Mouse (Mus musculus) intestine, postnatal 0 days (tissue): ENCODE data around the gene Ccnb1. TPM values are rescaled to one million over a fixed set of nuclear protein-coding genes. Genes with fewer than 3 reads are reported as not detected.

Source experiments
- ATAC-seq: fragments of 200-750 bp; cut with Nextera tagmentation; 2 replicates; pipeline ENCODE4 v1.8.0; 2017; ENCODE audit warnings: mild to moderate bottlenecking, moderate TSS enrichment, moderate library complexity
- H3K27ac ChIP-seq: fragments of 300-500 bp; sonication (generic); 2 replicates; pipeline ENCODE4 v1.5.1; 2014; ENCODE audit warnings: mild to moderate bottlenecking, low read depth, low read length, moderate library complexity
- H3K27me3 ChIP-seq: fragments of 300-500 bp; sonication (generic); replicated peaks from 2 replicates; pipeline ENCODE4 v1.6.1; 2014; ENCODE audit warnings: low read length, mixed read lengths; ENCODE audit not compliant: control insufficient read depth, insufficient read depth
- H3K36me3 ChIP-seq: fragments of 300-500 bp; sonication (generic); 2 replicates; pipeline ENCODE4 v1.6.1; 2014; ENCODE audit warnings: mild to moderate bottlenecking, moderate library complexity; ENCODE audit not compliant: control insufficient read depth, insufficient read depth
- H3K4me1 ChIP-seq: fragments of 300-500 bp; sonication (generic); replicated peaks from 2 replicates; pipeline ENCODE4 v1.6.1; 2014; ENCODE audit warnings: antibody characterized with exemption, low read length, mixed read lengths; ENCODE audit not compliant: control insufficient read depth, insufficient read depth
- H3K4me2 ChIP-seq: fragments of 300-500 bp; sonication (generic); replicated peaks from 2 replicates; pipeline ENCODE4 v1.6.1; 2014; ENCODE audit warnings: low read depth, mild to moderate bottlenecking, moderate library complexity
- H3K4me3 ChIP-seq: fragments of 300-500 bp; sonication (generic); 2 replicates; pipeline ENCODE4 v1.5.1; 2014; ENCODE audit warnings: low read depth, low read length
- H3K9ac ChIP-seq: fragments of 300-500 bp; sonication (generic); 2 replicates; pipeline ENCODE4 v1.6.1; 2014; ENCODE audit warnings: mild to moderate bottlenecking, low read depth, low read length
- H3K9me3 ChIP-seq: fragments of 300-500 bp; sonication (generic); 2 replicates; pipeline ENCODE4 v1.6.1; 2016; ENCODE audit warnings: mixed run types; ENCODE audit not compliant: control insufficient read depth
- CTCF ChIP-seq: sonication (generic); IDR thresholded peaks from 2 replicates; pipeline ENCODE4 v1.5.1; 2016; ENCODE audit warnings: low read depth, mild to moderate bottlenecking, control low read depth, antibody characterized with exemption, moderate library complexity
- WGBS: fragments of 180-500 bp; shearing (Covaris S2); extraction: QIAGEN DNeasy Blood & Tissue Kit; methylation state at CpG from one replicate; pipeline ENCODE4 v1.1.7; 2014; 5-methylcytosine and 5-hydroxymethylcytosine counted together
- polyA plus RNA-seq: library from polyadenylated mRNA; unstranded; fragments of >200 nt; fragmentation: Nextera tagmentation; extraction: Ambion mirVana; gene quantifications from 2 replicates; pipeline ENCODE4 v1.2.1, GENCODE M21; 2015

The Ccnb1 gene
- polyA plus RNA-seq, 1 experiment from 2014 or later: 41.3 TPM

DNA sequence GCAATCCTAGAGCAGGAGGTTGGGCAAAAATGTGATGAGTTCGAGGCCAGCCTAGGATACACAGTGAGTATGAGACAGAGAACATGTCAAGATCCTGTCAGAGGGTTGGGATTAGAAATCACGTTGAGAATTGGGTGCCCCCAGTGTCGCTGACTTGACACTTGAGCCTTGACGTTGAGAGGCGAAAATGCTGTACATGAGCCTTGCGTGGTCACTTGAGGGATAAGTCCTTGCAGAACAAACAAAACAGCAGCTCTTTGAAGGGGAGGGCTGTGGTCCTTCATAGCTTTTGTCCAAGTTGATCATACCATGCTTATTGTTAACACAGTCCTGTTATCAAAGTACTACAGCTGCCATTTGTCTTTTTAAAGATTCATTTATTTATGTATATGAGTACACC, 9.7 kb downstream of the Ccnb1 start:
- TF ChIP-seq CTCF: no peak
- H3K4me3 ChIP-seq: no peak overlapping the region
- H3K27me3 ChIP-seq: no peaks in the 10 kb centered on the region
- H3K36me3 ChIP-seq: peaks cover 12% of the 10 kb centered on the region; the same call in 1 of the 2 replicates
- 65% methylated on average over 6 of the region's 6 CpGs for WGBS
- H3K4me1 ChIP-seq: no peaks in the 10 kb centered on the region
- no peak overlapping the region for H3K9ac ChIP-seq
- H3K4me2 ChIP-seq: no peak overlapping the region
- H3K9me3 ChIP-seq: no peaks in the 10 kb centered on the region
- ATAC-seq: no peak
- H3K27ac ChIP-seq: no peak overlapping the region

GRCm38 (mm10) chr13:100776056-100776419, 10.3 kb downstream of the Ccnb1 start:
- no peaks in the 10 kb centered on the region for H3K27me3 ChIP-seq
- peak overlapping the region; percentile 68 for H3K4me2 ChIP-seq
- H3K4me1 ChIP-seq: no peaks in the 10 kb centered on the region
- 12% methylated on average over 8 of the region's 8 CpGs for WGBS
- H3K9ac ChIP-seq: 0 out of 2 replicates have a peak overlapping the region, but pooled peaks have one; percentile 27
- no peaks in the 10 kb centered on the region for H3K9me3 ChIP-seq
- no peak for ATAC-seq
- no peak for TF ChIP-seq CTCF
- H3K27ac ChIP-seq: no peak overlapping the region
- peak overlapping the region; percentile 59 for H3K4me3 ChIP-seq
- H3K36me3 ChIP-seq: peaks cover 12% of the 10 kb centered on the region; the same call in 1 of the 2 replicates

GRCm38 (mm10) chr13:100775252-100776055, 10.9 kb downstream of the Ccnb1 start, which contains the start of gene Cenph:
Gene Cenph, minus strand, starts transcription at chr13:100775899.
- H3K9me3 ChIP-seq: no peaks in the 10 kb centered on the region
- ATAC-seq: peak; percentile 88
- under 1% methylated on average over 46 of the region's 46 CpGs for WGBS
- no peak within 1 kb of the TSS for H3K27ac ChIP-seq
- H3K4me2 ChIP-seq: peak within 1 kb of the TSS; percentile 68
- no peak for TF ChIP-seq CTCF
- H3K9ac ChIP-seq: peak within 1 kb of the TSS; percentile 27; the same call in 1 of the 2 replicates
- no peaks in the 10 kb centered on the region for H3K4me1 ChIP-seq
- H3K4me3 ChIP-seq: peak within 1 kb of the TSS; percentile 59
- H3K27me3 ChIP-seq: no peaks in the 10 kb centered on the region
- peaks cover 13% of the 10 kb centered on the region; the same call in 1 of the 2 replicates for H3K36me3 ChIP-seq

DNA sequence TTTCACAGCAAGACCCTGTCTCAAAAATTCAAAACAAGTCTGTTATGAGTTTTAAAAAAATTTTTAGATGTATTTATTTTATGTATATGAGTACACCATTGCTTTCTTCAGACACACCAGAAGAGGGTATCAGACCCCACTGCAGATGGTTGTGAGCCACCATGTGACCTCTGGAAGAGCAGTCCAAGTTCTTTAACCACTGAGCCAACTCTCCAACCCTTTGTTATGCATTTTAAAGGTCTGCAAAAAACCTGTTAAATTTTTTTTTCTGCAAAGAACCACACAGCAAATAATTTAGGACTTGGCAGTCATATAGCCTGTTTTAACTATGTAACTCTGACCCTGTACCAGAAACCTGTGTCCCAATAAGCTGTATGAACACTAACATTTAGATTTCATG, 11.7 kb downstream of the Ccnb1 start:
- Histone ChIP-seq H3K4me3 (peak overlapping the region; percentile 59; the same call in 1 of the 2 replicates), H3K27me3 (no peaks in the 10 kb centered on the region), H3K4me2 (peak overlapping the region; percentile 68), H3K9me3 (no peaks in the 10 kb centered on the region), H3K4me1 (no peaks in the 10 kb centered on the region), H3K9ac (no peak overlapping the region), H3K27ac (no peak overlapping the region), H3K36me3 (peaks cover 9% of the 10 kb centered on the region; the same call in 1 of the 2 replicates)
- no peak for TF ChIP-seq CTCF
- ATAC-seq: no peak

- Histone ChIP-seq H3K36me3 (peaks cover 5% of the 10 kb centered on the region; the same call in 1 of the 2 replicates), H3K4me1 (no peaks in the 10 kb centered on the region), H3K4me3 (no peak overlapping the region), H3K4me2 (no peak overlapping the region), H3K27ac (no peak overlapping the region), H3K9ac (no peak overlapping the region), H3K9me3 (no peaks in the 10 kb centered on the region), H3K27me3 (no peaks in the 10 kb centered on the region)
- no peak for ATAC-seq
- no peak for TF ChIP-seq CTCF
- WGBS: 72% methylated on average over 2 of the region's 2 CpGs
Measured at GRCm38 (mm10) chr13:100755329-100755728, 31.0 kb downstream of the Ccnb1 start.

GRCm38 (mm10) chr13:100754186-100754585, 32.2 kb downstream of the Ccnb1 start:
- no peak for TF ChIP-seq CTCF
- no peaks in the 10 kb centered on the region for H3K27me3 ChIP-seq
- H3K27ac ChIP-seq: no peak overlapping the region
- no peak overlapping the region for H3K4me3 ChIP-seq
- no peaks in the 10 kb centered on the region for H3K9me3 ChIP-seq
- H3K4me1 ChIP-seq: no peaks in the 10 kb centered on the region
- WGBS: 70% methylated on average over 4 of the region's 4 CpGs
- H3K36me3 ChIP-seq: no peaks in the 10 kb centered on the region
- ATAC-seq: no peak
- H3K4me2 ChIP-seq: no peak overlapping the region
- no peak overlapping the region for H3K9ac ChIP-seq
